Mouse (Mus musculus): ENCODE measurements around the gene Lif. TPM values are rescaled to one million over a fixed set of nuclear protein-coding genes. Genes with fewer than 3 reads are reported as not detected.

Lif gene
- polyA plus RNA-seq, 1 experiment, result 0.11 TPM

DNA sequence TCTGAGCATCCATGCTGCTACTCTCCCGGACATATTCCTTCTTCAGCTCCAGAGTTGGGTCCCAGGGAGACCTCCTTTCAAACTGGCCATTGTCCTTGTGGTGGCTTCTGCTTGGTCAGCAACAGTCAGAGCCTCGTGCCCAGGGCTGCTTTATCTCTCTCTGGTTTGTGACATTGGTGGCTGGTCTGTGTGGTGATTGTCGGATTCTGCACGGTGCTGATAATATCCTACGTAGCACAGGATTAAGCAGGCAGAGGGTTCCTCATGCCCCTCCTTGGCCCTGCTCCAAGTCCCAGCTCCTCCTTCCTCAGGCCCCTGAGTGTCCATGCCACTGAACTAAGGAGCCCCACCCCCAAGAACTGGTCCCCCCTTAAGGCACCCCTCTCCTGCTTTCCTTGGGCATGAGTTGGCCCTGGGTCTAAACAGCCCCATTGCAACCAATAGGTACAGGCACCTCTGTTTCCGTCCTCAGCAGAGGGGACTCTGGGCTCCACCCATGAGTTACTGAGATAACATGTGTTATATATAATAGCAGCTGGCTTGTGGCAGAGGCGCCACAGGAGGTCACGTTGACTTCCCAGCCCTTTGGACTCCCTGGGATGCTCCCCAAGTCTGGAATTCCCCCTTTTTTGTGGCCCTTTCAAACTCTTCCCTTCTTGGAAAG lies 35.0 kb downstream of the Lif start:
- DNase-seq (ENCODE audit: low read depth), result no peak
- TF ChIP-seq CTCF (IDR thresholded peaks at IDR 0.05; ENCODE audit: borderline replicate concordance, extremely low read depth, insufficient read depth, insufficient read length) (no peak), POLR2A (IDR thresholded peaks at IDR 0.05; ENCODE audit: borderline replicate concordance, extremely low read depth, insufficient read depth, insufficient read length, poor library complexity, severe bottlenecking) (no peak)

DNA sequence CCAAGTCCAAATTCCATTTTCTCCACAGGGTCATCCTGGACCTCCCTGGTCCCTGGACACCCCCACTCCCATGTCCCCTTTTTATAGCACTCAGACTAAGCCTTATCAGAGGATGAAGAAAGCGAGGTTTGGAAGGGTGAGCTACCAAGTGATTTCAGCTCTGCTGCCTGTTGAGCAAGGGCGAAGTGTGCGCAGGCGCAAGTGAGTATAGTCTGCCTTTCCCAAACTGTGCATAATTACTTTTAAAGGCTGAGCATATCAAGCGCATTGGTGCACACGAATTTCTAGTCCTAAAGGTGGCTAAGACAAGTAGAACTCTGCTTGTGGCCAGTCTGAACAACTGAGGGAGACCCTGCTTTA lies 35.5 kb downstream of the Lif start:
- DNase-seq (ENCODE audit: low read depth), result no peak
- TF ChIP-seq POLR2A (IDR thresholded peaks at IDR 0.05; ENCODE audit: borderline replicate concordance, extremely low read depth, insufficient read depth, insufficient read length, poor library complexity, severe bottlenecking) (no peak), CTCF (IDR thresholded peaks at IDR 0.05; ENCODE audit: borderline replicate concordance, extremely low read depth, insufficient read depth, insufficient read length) (no peak)

DNA sequence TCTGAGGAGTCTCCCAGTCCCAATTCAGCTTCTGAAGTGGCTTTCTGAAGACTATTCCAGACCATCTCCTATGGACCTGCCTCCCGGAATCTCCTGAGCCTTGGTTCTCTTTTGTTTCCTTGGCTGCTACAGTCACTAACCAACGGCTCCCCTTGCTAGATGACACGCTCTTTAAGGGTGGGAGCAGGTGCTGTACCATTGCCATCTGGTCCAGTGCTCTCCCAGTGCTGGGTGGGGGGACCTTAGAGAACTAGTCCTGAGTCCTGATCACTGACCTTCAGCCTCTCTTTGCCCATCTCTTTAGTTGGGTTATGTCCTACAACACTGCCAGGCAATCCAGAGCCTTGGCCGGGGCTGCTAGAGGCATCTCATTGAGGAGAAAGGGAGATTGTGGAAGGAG lies 36.1 kb downstream of the Lif start:
- no peak for DNase-seq (ENCODE audit: low read depth)
- TF ChIP-seq POLR2A (IDR thresholded peaks at IDR 0.05; ENCODE audit: borderline replicate concordance, extremely low read depth, insufficient read depth, insufficient read length, poor library complexity, severe bottlenecking) (no peak), CTCF (IDR thresholded peaks at IDR 0.05; ENCODE audit: borderline replicate concordance, extremely low read depth, insufficient read depth, insufficient read length) (no peak)

DNA sequence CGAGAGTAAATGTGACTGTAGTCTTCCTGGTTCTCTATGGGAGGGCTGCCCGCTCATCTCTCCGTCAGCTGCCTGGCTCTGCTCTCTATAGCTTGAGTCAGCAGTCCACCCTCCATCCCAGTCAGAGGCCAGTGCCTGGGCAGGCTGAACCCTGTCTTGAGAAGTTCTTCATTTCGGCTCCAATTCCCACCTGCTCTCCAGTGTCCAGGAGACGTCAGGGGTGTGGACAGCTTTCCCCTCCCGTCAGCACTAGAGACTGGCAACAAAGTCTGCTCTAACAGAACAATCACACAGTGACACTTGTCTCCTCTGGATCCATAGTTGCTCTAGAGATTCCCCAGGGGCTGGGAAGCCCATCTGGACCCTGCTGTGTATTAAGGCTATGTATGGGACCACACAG lies 36.7 kb downstream of the Lif start:
- no peak for TF ChIP-seq CTCF (IDR thresholded peaks at IDR 0.05; ENCODE audit: borderline replicate concordance, extremely low read depth, insufficient read depth, insufficient read length)
- no peak for TF ChIP-seq POLR2A (IDR thresholded peaks at IDR 0.05; ENCODE audit: borderline replicate concordance, extremely low read depth, insufficient read depth, insufficient read length, poor library complexity, severe bottlenecking)

DNA sequence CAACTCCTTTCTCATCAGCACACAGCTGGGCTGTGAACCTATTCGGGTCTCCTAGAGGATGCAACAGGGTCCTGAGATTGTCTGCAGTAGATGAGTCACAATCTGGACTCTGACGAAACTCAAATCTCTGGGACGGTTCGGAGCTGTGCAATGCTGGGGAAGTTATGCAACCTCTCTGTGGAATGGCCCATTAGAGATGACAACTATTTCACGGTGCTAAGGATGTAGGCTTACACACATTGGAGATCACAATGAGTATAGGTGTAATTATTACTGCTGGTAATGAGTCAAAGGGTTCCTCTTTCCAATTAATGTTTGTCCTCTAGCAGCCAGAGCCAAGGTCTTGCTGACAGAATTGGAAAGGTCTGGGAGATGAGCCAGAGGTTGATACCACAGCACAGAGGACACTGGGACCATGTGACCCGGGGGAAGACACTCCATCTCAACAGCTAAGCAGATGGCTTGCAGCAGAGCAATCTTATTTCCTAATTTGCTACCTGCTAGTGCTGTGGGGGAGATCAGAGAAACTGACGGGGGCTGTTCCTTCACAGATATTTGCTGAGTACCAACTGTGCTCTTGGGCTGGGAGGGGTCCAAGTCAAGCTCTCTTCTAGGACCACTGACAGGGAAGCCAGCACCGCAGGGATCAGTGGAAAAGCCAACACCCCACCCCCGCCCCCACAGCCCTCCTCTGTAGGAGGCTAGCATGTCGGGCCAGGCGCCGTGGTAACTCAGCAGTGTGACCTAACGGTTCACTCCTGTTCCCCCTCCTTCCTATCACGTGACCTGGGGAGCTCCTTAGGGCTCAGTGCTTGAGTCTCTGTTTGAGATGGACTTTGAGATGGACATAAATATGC lies 37.4 kb downstream of the Lif start:
- TF ChIP-seq CTCF (IDR thresholded peaks at IDR 0.05; ENCODE audit: borderline replicate concordance, extremely low read depth, insufficient read depth, insufficient read length) (no peak), POLR2A (IDR thresholded peaks at IDR 0.05; ENCODE audit: borderline replicate concordance, extremely low read depth, insufficient read depth, insufficient read length, poor library complexity, severe bottlenecking) (no peak)
- DNase-seq (ENCODE audit: low read depth), result peak; percentile 35

More for the DNA sequence above, 36.7 kb downstream of the Lif start:
- DNase-seq (ENCODE audit: low read depth), result no peak

DNA sequence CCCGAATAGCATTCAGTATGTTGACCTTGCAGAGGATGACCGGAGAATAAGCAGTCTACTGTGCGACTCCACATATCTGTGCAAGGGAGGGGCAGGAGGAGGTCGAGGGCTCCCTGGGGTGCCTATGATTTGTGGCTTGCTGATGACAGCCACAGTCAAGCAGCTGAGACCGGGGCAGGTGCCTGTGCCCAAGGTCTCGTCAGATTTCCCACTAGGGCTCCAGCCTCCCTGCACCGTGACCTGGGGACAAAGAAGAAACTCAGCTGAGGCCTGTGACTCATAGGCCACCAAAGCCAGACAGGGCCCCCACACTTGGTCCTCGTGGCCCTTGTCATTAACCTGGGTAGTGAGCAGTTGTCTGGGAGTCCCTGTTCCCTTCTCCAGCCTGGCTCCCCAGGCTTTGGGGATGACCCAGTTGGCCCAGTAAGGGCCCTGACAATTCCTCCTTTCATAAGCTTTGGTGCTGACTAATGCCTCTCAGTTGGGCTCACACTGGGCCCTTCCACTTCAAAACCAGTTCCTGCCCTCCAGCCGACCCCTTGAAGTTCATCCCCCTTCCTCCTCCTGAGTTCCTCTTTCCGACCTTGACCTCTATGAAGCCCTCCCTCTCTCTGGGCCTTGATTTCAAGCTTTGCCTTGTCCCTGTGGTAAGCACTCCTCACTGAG lies 39.4 kb downstream of the Lif start:
- DNase-seq (ENCODE audit: low read depth), result no peak
- no peak for TF ChIP-seq POLR2A (IDR thresholded peaks at IDR 0.05; ENCODE audit: borderline replicate concordance, extremely low read depth, insufficient read depth, insufficient read length, poor library complexity, severe bottlenecking)
- no peak for TF ChIP-seq CTCF (IDR thresholded peaks at IDR 0.05; ENCODE audit: borderline replicate concordance, extremely low read depth, insufficient read depth, insufficient read length)

DNA sequence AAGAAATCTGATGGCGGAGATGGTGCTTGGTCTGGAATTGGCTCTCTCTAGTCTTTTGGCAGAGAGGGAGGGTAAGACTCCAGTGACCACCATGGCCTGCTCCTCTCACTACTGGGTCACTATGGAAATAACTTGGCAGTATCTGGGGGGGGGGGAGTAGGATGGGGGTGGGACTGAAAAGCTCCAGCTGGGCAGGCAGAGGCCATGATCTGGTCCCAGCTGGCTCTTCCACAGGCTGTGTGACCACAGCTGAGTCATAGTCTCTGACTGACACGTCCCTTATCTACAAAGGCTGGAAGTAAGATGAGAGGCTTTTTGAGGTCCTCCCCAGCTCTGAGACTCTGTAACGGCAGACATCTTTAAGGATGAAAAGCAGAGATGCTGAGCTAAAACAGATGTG lies 40.4 kb downstream of the Lif start:
- TF ChIP-seq CTCF (IDR thresholded peaks at IDR 0.05; ENCODE audit: borderline replicate concordance, extremely low read depth, insufficient read depth, insufficient read length) (no peak), POLR2A (IDR thresholded peaks at IDR 0.05; ENCODE audit: borderline replicate concordance, extremely low read depth, insufficient read depth, insufficient read length, poor library complexity, severe bottlenecking) (no peak)
- DNase-seq (ENCODE audit: low read depth), result no peak

DNA sequence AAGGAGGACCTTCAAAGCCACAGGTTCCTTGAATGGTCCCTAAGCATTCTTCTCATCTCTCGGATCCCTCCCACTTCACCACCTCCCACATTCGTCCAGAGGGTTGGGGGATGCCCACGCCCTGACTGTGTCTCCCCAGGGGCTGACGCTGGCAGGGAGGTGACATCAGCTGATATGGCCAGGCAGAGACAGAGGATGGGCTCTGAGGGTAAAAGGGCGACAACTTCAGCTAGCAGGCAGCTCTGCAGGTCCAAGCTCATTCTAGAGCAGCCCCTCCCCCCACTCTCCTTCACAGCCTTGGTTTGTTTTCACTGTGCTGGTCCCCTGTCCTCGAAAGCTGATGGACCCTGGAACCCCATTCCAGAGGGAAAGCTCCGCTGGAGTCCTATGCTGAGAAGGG lies 41.3 kb downstream of the Lif start:
- DNase-seq (ENCODE audit: low read depth), result no peak
- TF ChIP-seq POLR2A (IDR thresholded peaks at IDR 0.05; ENCODE audit: borderline replicate concordance, extremely low read depth, insufficient read depth, insufficient read length, poor library complexity, severe bottlenecking) (no peak), CTCF (IDR thresholded peaks at IDR 0.05; ENCODE audit: borderline replicate concordance, extremely low read depth, insufficient read depth, insufficient read length) (no peak)

DNA sequence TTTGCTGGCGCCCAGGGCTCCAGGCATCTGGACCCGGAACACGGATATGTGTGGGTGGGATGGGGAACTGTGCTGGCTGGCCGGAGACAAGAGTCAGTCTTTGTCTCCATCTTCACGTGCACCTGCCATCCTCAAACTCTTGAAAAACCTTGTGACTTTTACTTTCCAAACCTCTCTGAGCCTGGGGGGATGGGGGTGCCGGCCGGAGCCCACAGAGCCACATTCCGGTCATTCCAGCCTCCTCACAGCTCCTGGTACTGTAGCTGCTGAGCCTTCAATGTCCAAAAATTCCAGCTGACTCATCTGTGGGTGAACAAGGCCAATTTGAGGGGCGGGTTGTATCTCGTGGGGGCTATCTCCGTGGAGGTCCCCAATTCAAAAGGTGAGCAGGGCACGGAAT lies 41.8 kb downstream of the Lif start:
- TF ChIP-seq CTCF (IDR thresholded peaks at IDR 0.05; ENCODE audit: borderline replicate concordance, extremely low read depth, insufficient read depth, insufficient read length) (no peak), POLR2A (IDR thresholded peaks at IDR 0.05; ENCODE audit: borderline replicate concordance, extremely low read depth, insufficient read depth, insufficient read length, poor library complexity, severe bottlenecking) (no peak)
- no peak for DNase-seq (ENCODE audit: low read depth)

DNA sequence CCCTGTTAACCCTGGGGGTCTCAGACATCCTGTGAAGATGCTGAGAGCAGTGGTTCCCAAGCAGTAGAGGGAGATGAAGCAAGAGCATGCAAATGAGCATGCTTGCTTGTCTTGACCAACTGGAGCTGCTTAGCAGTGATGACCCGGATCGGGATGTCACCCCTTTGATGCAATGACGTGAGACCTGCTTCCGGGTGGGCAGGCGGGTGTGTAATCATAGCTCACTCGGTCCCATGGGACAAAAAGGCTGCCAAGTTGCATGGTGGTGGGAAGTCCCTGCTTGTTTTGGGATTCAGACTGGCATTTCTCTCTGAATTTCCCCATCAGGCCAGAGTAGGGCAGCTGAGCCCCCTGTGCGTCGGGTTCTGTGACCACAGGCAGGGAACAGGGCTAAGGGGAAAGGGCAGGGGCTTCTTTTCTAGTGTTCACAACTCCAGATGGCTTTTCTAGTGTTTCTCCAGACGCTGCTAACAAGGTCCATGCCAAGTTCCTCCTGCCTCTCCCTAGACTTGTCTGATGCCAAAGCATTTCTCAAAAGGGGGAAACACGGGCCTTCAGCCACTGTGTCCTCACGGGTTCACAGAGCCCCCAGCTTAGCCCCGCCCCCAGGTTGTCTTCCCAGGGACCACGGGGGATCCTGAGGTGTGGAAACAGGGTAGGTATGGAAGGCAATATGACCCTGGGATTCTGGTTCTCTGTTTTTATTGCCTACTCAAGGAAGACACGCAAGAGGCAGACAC lies 42.5 kb downstream of the Lif start:
- no peak for TF ChIP-seq POLR2A (IDR thresholded peaks at IDR 0.05; ENCODE audit: borderline replicate concordance, extremely low read depth, insufficient read depth, insufficient read length, poor library complexity, severe bottlenecking)
- no peak for TF ChIP-seq CTCF (IDR thresholded peaks at IDR 0.05; ENCODE audit: borderline replicate concordance, extremely low read depth, insufficient read depth, insufficient read length)
- no peak for DNase-seq (ENCODE audit: low read depth)

DNA sequence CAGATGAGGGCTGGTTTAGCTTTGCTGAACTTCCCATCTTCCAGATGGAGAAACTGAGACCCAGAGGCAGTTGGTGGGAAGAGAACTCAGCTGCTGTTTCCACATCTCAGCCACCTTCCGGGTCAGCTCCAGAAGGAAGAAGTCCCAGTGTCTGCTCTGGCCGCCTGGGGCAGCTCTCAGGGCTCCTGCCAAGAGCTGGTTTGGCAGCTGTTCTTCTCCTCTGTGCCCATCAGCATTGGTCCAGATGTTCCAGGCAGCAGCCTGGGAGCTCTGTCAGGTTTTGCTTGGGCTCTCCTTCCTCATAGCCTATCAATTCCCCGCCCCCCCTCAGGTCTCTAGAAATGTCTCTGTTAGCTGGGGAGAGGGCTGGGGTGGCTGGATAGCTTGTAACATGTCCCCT lies 43.3 kb downstream of the Lif start:
- no peak for DNase-seq (ENCODE audit: low read depth)
- TF ChIP-seq CTCF (IDR thresholded peaks at IDR 0.05; ENCODE audit: borderline replicate concordance, extremely low read depth, insufficient read depth, insufficient read length), result no peak
- TF ChIP-seq POLR2A (IDR thresholded peaks at IDR 0.05; ENCODE audit: borderline replicate concordance, extremely low read depth, insufficient read depth, insufficient read length, poor library complexity, severe bottlenecking), result no peak

Measured in brain, embryonic 14.5 days (tissue).